Comparison of ENCODE assay signal across 8 mouse cellular contexts in genomic region chr7:143296384-143296801, GRCm38 (mm10).
DNase-seq lines count a peak whose midpoint lies in the region; ATAC-seq lines count a peak whose summit lies in the region.

No protein-coding gene starts in this region.

- 56% methylated on average over 17 of the region's 17 CpGs for WGBS in hindbrain, embryonic 11.5 days

- H3K9me3 ChIP-seq in hindbrain, embryonic 11.5 days (ENCODE audit: control insufficient read depth, low read length), result no peaks in the 10 kb centered on the region

- ATAC-seq in hindbrain, embryonic 11.5 days (ENCODE audit: low FRiP score), result peak; percentile 98

- peak overlapping the region; percentile 28 for H3K4me2 ChIP-seq in hindbrain, embryonic 11.5 days (replicated peaks; ENCODE audit: low read depth, low read length)

- H3K9ac ChIP-seq in hindbrain, embryonic 11.5 days (ENCODE audit: low read depth, low read length), result peak overlapping the region; percentile 67

- no peaks in the 10 kb centered on the region for H3K4me1 ChIP-seq in hindbrain, embryonic 11.5 days (replicated peaks; ENCODE audit: control insufficient read depth, insufficient read depth, low read length)

- peak overlapping the region; percentile 37 for H3K27ac ChIP-seq in hindbrain, embryonic 11.5 days (ENCODE audit: low read depth, low read length)

- peak; percentile 95 for DNase-seq in Muller cell, postnatal 12 days (ENCODE audit: inconsistent ontology term)
- peak; percentile 96 for DNase-seq in cerebellum, adult 9-11 months
- peak; percentile 98 to 99 for DNase-seq in frontal cortex, adult 2 months (ENCODE audit: extremely low spot score in 1 of 2, low spot score in 1 of 2)
- DNase-seq in hindbrain, embryonic 11.5 days (ENCODE audit: low spot score), result peak; percentile 88
- DNase-seq in layer of hippocampus, postnatal 10 days (ENCODE audit: low spot score in 2 of 2), result peak; percentile 87 to 89
- DNase-seq in lung, postnatal 10 days, result peak; percentile 95
- peak; percentile 77 for DNase-seq in ovary, postnatal 36 days (ENCODE audit: low spot score)
- peak; percentile 91 for DNase-seq in thymus, postnatal 25 days

- no peaks in the 10 kb centered on the region for H3K36me3 ChIP-seq in hindbrain, embryonic 11.5 days (ENCODE audit: control insufficient read depth, insufficient read depth, low read length)

- H3K4me3 ChIP-seq in hindbrain, embryonic 11.5 days (ENCODE audit: low read depth, low read length), result peak overlapping the region; percentile 57

- H3K27me3 ChIP-seq in hindbrain, embryonic 11.5 days (ENCODE audit: control insufficient read depth, insufficient read depth, low read length), result no peaks in the 10 kb centered on the region

Comparison
In these comparisons a context has a peak if more than half of its experiments do, and no peak if none do; other contexts are left out.
1. Peak in every context shown above with its lines: DNase-seq, ATAC-seq, H3K4me3 ChIP-seq and H3K27ac ChIP-seq.